Mouse (Mus musculus) CH12.LX (cell line): ENCODE results near the gene 9130213A22Rik.

Experiments used
- CHD1 ChIP-seq: IDR thresholded peaks from 2 replicates; pipeline ENCODE4 v1.6.1; 2012; ENCODE audit warnings: low read depth, low read length, improper control_type of control experiment, inconsistent platforms
- CTCF ChIP-seq, 2 experiments: IDR thresholded peaks in 1 of 2; conservative IDR thresholded peaks in 1 of 2; 2 replicates each; pipeline ENCODE4 v1.5.1; 2011 to 2012; ENCODE audit warnings: low read depth in 2 of 2, low read length in 2 of 2, improper control_type of control experiment in 1 of 2, inconsistent platforms in 1 of 2, mild to moderate bottlenecking in 1 of 2, moderate library complexity in 1 of 2
- IRF4 ChIP-seq: IDR thresholded peaks from 2 replicates; pipeline ENCODE4 v1.6.1; 2014; ENCODE audit warnings: low read depth, mild to moderate bottlenecking, inconsistent platforms, low read length, improper control_type of control experiment
- MAZ ChIP-seq: IDR thresholded peaks from 2 replicates; pipeline ENCODE4 v1.6.1; 2012; ENCODE audit warnings: low read depth, mild to moderate bottlenecking, inconsistent platforms, low read length, improper control_type of control experiment, moderate library complexity
- POLR2A ChIP-seq: IDR thresholded peaks from 2 replicates; pipeline ENCODE4 v1.6.1; 2011; ENCODE audit warnings: low read depth, mild to moderate bottlenecking, improper control_type of control experiment, low read length
- ZNF384 ChIP-seq: IDR thresholded peaks from 2 replicates; pipeline ENCODE4 v1.6.1; 2012; ENCODE audit warnings: low read depth, low read length, improper control_type of control experiment, inconsistent platforms

GRCm38 (mm10) chr11:69073951-69074775, 48.2 kb downstream of the 9130213A22Rik start:
- TF ChIP-seq IRF4 = no peak
- TF ChIP-seq MAZ = no peak
- TF ChIP-seq CTCF (conservative IDR thresholded peaks at IDR 0.05 in 1 of 2, IDR thresholded peaks at IDR 0.05 in 1 of 2; ENCODE audit: low read depth in 2 of 2, low read length in 2 of 2) = no peak
- no peak for TF ChIP-seq POLR2A
- no peak for TF ChIP-seq CHD1
- TF ChIP-seq ZNF384 = no peak
